Mouse (Mus musculus) ES-E14 (cell line): ENCODE data around the gene Gcnt1. TPM values are rescaled to one million over a fixed set of nuclear protein-coding genes. Genes with fewer than 3 reads are reported as not detected.

Experiments used
- DNase-seq: peaks from one replicate; pipeline ENCODE4 v3.0.0-alpha.2; 2013; ENCODE audit warnings: low read depth, low spot score
- H3K27ac ChIP-seq: 2 replicates; pipeline ENCODE4 v1.5.1; 2012; ENCODE audit warnings: low read depth, mild to moderate bottlenecking, low read length, moderate library complexity, mixed read lengths; ENCODE audit not compliant: poor library complexity, insufficient read depth, severe bottlenecking
- H3K36me3 ChIP-seq: 2 replicates; pipeline ENCODE4 v1.6.1; 2012; ENCODE audit warnings: mild to moderate bottlenecking, low read length, moderate library complexity, mixed read lengths; ENCODE audit not compliant: control insufficient read depth, poor library complexity, insufficient read depth, severe bottlenecking
- H3K4me1 ChIP-seq, 2 experiments: fragments of 150-350 bp in 1 of 2; sonication (generic) in 1 of 2; 2 replicates each; pipeline ENCODE4 v1.6.1; 2012; ENCODE audit warnings: low read length in 2 of 2, mild to moderate bottlenecking in 1 of 2, mixed read lengths in 1 of 2; ENCODE audit not compliant: control insufficient read depth in 2 of 2, insufficient read depth in 2 of 2, poor library complexity in 1 of 2
- H3K4me3 ChIP-seq, 2 experiments: fragments of 150-350 bp in 1 of 2; sonication (generic) in 1 of 2; 2 replicates each; pipeline ENCODE4 v1.5.1; 2012; ENCODE audit warnings: low read length in 2 of 2, low read depth in 1 of 2, mild to moderate bottlenecking in 1 of 2, mixed read lengths in 1 of 2; ENCODE audit not compliant: insufficient read depth in 1 of 2, poor library complexity in 1 of 2, severe bottlenecking in 1 of 2
- H3K9ac ChIP-seq: 2 replicates; pipeline ENCODE4 v1.6.1; 2012; ENCODE audit warnings: low read depth, mild to moderate bottlenecking, low read length, mixed read lengths; ENCODE audit not compliant: poor library complexity, insufficient read depth, severe bottlenecking
- H3K9me3 ChIP-seq: fragments of 150-350 bp; sonication (generic); 2 replicates; pipeline ENCODE4 v1.6.1; 2012; ENCODE audit warnings: low read depth, mild to moderate bottlenecking, low read length; ENCODE audit not compliant: control insufficient read depth, insufficient read depth
- CHD2 ChIP-seq: IDR thresholded peaks from 2 replicates; pipeline ENCODE4 v1.6.1; 2014; ENCODE audit warnings: mild to moderate bottlenecking, low read depth, low read length, inconsistent platforms
- HCFC1 ChIP-seq: IDR thresholded peaks from 2 replicates; pipeline ENCODE4 v1.6.1; 2012; ENCODE audit warnings: low read length, inconsistent platforms, borderline replicate concordance; ENCODE audit not compliant: insufficient read depth
- MAFK ChIP-seq: IDR thresholded peaks from 2 replicates; pipeline ENCODE4 v1.6.1; 2014; ENCODE audit warnings: mild to moderate bottlenecking, low read depth, low read length, inconsistent platforms; ENCODE audit not compliant: insufficient read depth
- ZC3H11A ChIP-seq: IDR thresholded peaks from 2 replicates; pipeline ENCODE4 v1.6.1; 2012; ENCODE audit warnings: low read depth, mild to moderate bottlenecking, inconsistent platforms, low read length, borderline replicate concordance
- ZNF384 ChIP-seq: IDR thresholded peaks from 2 replicates; pipeline ENCODE4 v1.6.1; 2012; ENCODE audit warnings: low read depth, low read length, inconsistent platforms
- in situ Hi-C, 2 experiments: fragments of 600-800 bp; cut with MboI; formaldehyde crosslinking; loops; one replicate each; pipeline ENCODE4 v1.15.1; 2025; ENCODE audit warnings: low sequenced_read_pairs in 2 of 2, inconsistent platforms in 1 of 2; ENCODE audit not compliant: unreplicated experiment in 2 of 2
- total RNA-seq: library from RNA; depleted of rRNA; stranded (reverse); fragments of 300-350 nt; gene quantifications from 2 replicates; pipeline ENCODE4 v1.2.3, GENCODE M21; 2012

Gcnt1 gene
- total RNA-seq, 1 experiment, result 24.1 TPM

DNA sequence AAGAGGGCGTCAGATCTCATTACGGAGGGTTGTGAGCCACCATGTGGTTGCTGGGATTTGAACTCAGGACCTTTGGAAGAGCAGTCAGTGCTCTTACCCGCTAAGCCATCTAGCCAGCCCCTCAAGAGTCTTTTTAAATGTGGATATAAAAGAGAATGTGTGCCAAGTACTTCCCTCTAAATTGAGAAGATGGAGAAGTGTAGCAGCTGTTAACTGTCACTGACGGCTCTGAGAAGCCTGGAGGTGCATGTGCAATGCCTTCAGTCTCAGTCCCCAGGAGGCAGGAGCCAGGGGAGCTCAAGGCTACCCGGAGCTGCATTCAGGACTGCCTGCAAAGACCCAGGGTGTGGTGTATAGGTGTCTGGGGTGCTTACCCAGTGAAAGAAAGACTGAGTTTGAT, 25.3 kb upstream of the Gcnt1 start:
- no peaks in the 10 kb centered on the region for H3K9me3 ChIP-seq
- no peak overlapping the region for H3K27ac ChIP-seq
- DNase-seq, result no peak
- H3K4me3 ChIP-seq, result no peak overlapping the region
- TF ChIP-seq ZC3H11A (no peak), ZNF384 (no peak), CHD2 (no peak), MAFK (no peak), HCFC1 (no peak)
- no peak overlapping the region for H3K9ac ChIP-seq
- in situ Hi-C loops, result no loop called here
- H3K4me1 ChIP-seq, result peaks cover 0 to 2% of the 10 kb centered on the region in 2 experiments; a peak in 2 of 4 replicates
- peaks cover 7% of the 10 kb centered on the region for H3K36me3 ChIP-seq

GRCm38 (mm10) chr19:17396802-17397201, 24.2 kb upstream of the Gcnt1 start:
- Histone ChIP-seq H3K4me1 (peaks cover 0 to 2% of the 10 kb centered on the region in 2 experiments; a peak in 2 of 4 replicates), H3K4me3 (no peak overlapping the region), H3K9me3 (no peaks in the 10 kb centered on the region), H3K9ac (no peak overlapping the region), H3K27ac (no peak overlapping the region), H3K36me3 (peaks cover 7% of the 10 kb centered on the region)
- DNase-seq, result no peak
- in situ Hi-C loops, result no loop called here
- TF ChIP-seq CHD2, result no peak
- no peak for TF ChIP-seq ZNF384
- no peak for TF ChIP-seq ZC3H11A
- no peak for TF ChIP-seq MAFK
- no peak for TF ChIP-seq HCFC1

GRCm38 (mm10) chr19:17393841-17394591, 21.4 kb upstream of the Gcnt1 start, which contains the start of gene Rfk:
Gene Rfk (plus strand): TSS chr19:17394043.
- H3K27ac ChIP-seq, result no peak within 1 kb of the TSS
- H3K9me3 ChIP-seq, result no peaks in the 10 kb centered on the region
- H3K4me3 ChIP-seq, result peak within 1 kb of the TSS; percentile 73 to 89
- TF ChIP-seq MAFK (no peak), CHD2 (0 out of 2 replicates have a peak, but pooled peaks have one; percentile 12)
- in situ Hi-C loops, result no loop called here
- peaks cover 0 to 2% of the 10 kb centered on the region in 2 experiments; a peak in 2 of 4 replicates for H3K4me1 ChIP-seq
- peak within 1 kb of the TSS; percentile 86 for H3K9ac ChIP-seq
- DNase-seq, result peak; percentile 76
- H3K36me3 ChIP-seq, result peaks cover 2% of the 10 kb centered on the region; the same call in 1 of the 2 replicates

- DNase-seq, result no peak
- in situ Hi-C loops, result no loop called here
- Histone ChIP-seq H3K9ac (no peak overlapping the region), H3K36me3 (peaks cover 2% of the 10 kb centered on the region; the same call in 1 of the 2 replicates), H3K4me1 (peaks cover 0 to 2% of the 10 kb centered on the region in 2 experiments; a peak in 2 of 4 replicates), H3K27ac (no peak overlapping the region), H3K9me3 (no peaks in the 10 kb centered on the region), H3K4me3 (no peak overlapping the region)
- TF ChIP-seq HCFC1 (no peak), ZC3H11A (no peak), ZNF384 (no peak)
These were observed 20.2 kb upstream of the Gcnt1 start for GRCm38 (mm10) chr19:17392866-17393265.
